ENCODE assay signal across 8 mouse cellular contexts in genomic region chr2:153458022-153458441, GRCm38 (mm10). TPM values are rescaled to one million over a fixed set of nuclear protein-coding genes. Genes with fewer than 3 reads are reported as not detected.
DNase-seq lines count a peak whose midpoint lies in the region; ATAC-seq and TF ChIP-seq lines count a peak whose summit lies in the region.

No protein-coding gene starts in this region.

- no peak overlapping the region for H3K4me2 ChIP-seq in intestine, embryonic 14.5 days (ENCODE audit: low read length)
- no peak overlapping the region for H3K4me2 ChIP-seq in midbrain, embryonic 15.5 days

- no peak for DNase-seq in layer of hippocampus, adult 2 months (ENCODE audit: low spot score in 2 of 2)
- DNase-seq in layer of hippocampus, adult 8-10 months (ENCODE audit: low spot score in 2 of 2) = no peak
- DNase-seq in heart, adult 18-20 months = peak; percentile 54 to 83
- DNase-seq in intestine, embryonic 14.5 days (ENCODE audit: low spot score) = no peak
- no peak for DNase-seq in frontal cortex, postnatal 36 days (ENCODE audit: low spot score in 2 of 2)
- DNase-seq in ovary, postnatal 14 days (ENCODE audit: low spot score) = no peak
- DNase-seq in thymus, adult 2 months = no peak

- peak overlapping the region; percentile 39; the same call in 1 of the 2 replicates for H3K27ac ChIP-seq in layer of hippocampus, adult 2 months
- peak overlapping the region; percentile 71; the same call in 1 of the 2 replicates for H3K27ac ChIP-seq in intestine, embryonic 14.5 days (ENCODE audit: low read depth)
- peak overlapping the region; percentile 61; the same call in 1 of the 2 replicates for H3K27ac ChIP-seq in midbrain, embryonic 15.5 days
- H3K27ac ChIP-seq in thymus, adult 2 months (ENCODE audit: control insufficient read depth, insufficient read depth, low read length) = no peak overlapping the region

- no peaks in the 10 kb centered on the region for H3K36me3 ChIP-seq in intestine, embryonic 14.5 days (ENCODE audit: control insufficient read depth, insufficient read depth, low read length)
- H3K36me3 ChIP-seq in midbrain, embryonic 15.5 days (replicated peaks) = peaks cover 3% of the 10 kb centered on the region; the same call in 1 of the 2 replicates
- no peaks in the 10 kb centered on the region for H3K36me3 ChIP-seq in thymus, adult 2 months (ENCODE audit: control insufficient read depth, insufficient read depth, low read length)

- H3K9me3 ChIP-seq in intestine, embryonic 14.5 days (ENCODE audit: control insufficient read depth, low read length) = no peaks in the 10 kb centered on the region
- H3K9me3 ChIP-seq in midbrain, embryonic 15.5 days = no peaks in the 10 kb centered on the region

- no peak for ATAC-seq in intestine, embryonic 14.5 days (replicated peaks; ENCODE audit: low FRiP score, low TSS enrichment, low read depth)
- ATAC-seq in midbrain, embryonic 15.5 days (replicated peaks) = no peak

- 35% methylated on average over 3 of the region's 3 CpGs for WGBS in intestine, embryonic 14.5 days
- 54% methylated on average over 3 of the region's 3 CpGs for WGBS in midbrain, embryonic 15.5 days
- WGBS in thymus, adult 2 months = 84% methylated on average over 3 of the region's 3 CpGs

- H3K4me3 ChIP-seq in layer of hippocampus, adult 2 months = no peak overlapping the region
- no peak overlapping the region for H3K4me3 ChIP-seq in intestine, embryonic 14.5 days (ENCODE audit: low read depth, low read length)
- H3K4me3 ChIP-seq in midbrain, embryonic 15.5 days = no peak overlapping the region
- H3K4me3 ChIP-seq in thymus, adult 2 months (ENCODE audit: control insufficient read depth, insufficient read depth, low read length) = no peak overlapping the region

- TF ChIP-seq POLR2A in thymus, adult 2 months (IDR thresholded peaks at IDR 0.05; ENCODE audit: control insufficient read depth, extremely low read depth, insufficient read depth, low read length, poor library complexity) = no peak

- TF ChIP-seq CTCF in layer of hippocampus, adult 2 months (conservative IDR thresholded peaks at IDR 0.05) = no peak
- TF ChIP-seq CTCF in thymus, adult 2 months (IDR thresholded peaks at IDR 0.05; ENCODE audit: borderline replicate concordance, control insufficient read depth, extremely low read depth, insufficient read depth, low read length, poor library complexity) = no peak

- no peak overlapping the region for H3K9ac ChIP-seq in intestine, embryonic 14.5 days (ENCODE audit: low read length)
- H3K9ac ChIP-seq in midbrain, embryonic 15.5 days = no peak overlapping the region

- no peaks in the 10 kb centered on the region for H3K27me3 ChIP-seq in intestine, embryonic 14.5 days (replicated peaks; ENCODE audit: control insufficient read depth, insufficient read depth, low read length)
- H3K27me3 ChIP-seq in midbrain, embryonic 15.5 days (replicated peaks) = no peaks in the 10 kb centered on the region
- H3K27me3 ChIP-seq in thymus, adult 2 months (ENCODE audit: control insufficient read depth, insufficient read depth, low read length) = no peaks in the 10 kb centered on the region

- H3K4me1 ChIP-seq in intestine, embryonic 14.5 days (replicated peaks; ENCODE audit: control insufficient read depth, insufficient read depth, low read length) = peaks cover 12% of the 10 kb centered on the region; the same call in 1 of the 2 replicates
- H3K4me1 ChIP-seq in midbrain, embryonic 15.5 days = peaks cover 15% of the 10 kb centered on the region; the same call in 1 of the 2 replicates
- no peaks in the 10 kb centered on the region for H3K4me1 ChIP-seq in thymus, adult 2 months (replicated peaks; ENCODE audit: control insufficient read depth, insufficient read depth, low read length)

RNA-seq across cellular contexts. Expression of gene 4930404H24Rik, which starts 34.6 kb away (rescaled TPM):
- not detected for total RNA-seq in layer of hippocampus, adult 2 months (2021)
- total RNA-seq in layer of hippocampus, adult 8-10 months (2022) = 1 to 10 TPM in 1 of 4 experiments, not detected in 3; 1.8 TPM
- total RNA-seq in heart, adult 18-20 months (2021) = not detected
- not detected in 2 replicates for polyA plus RNA-seq in intestine, embryonic 14.5 days (2014; fragmentation: Nextera tagmentation; extraction: Ambion mirVana)
- not detected in 2 replicates for polyA plus RNA-seq in midbrain, embryonic 15.5 days (2015; fragmentation: Nextera tagmentation; extraction: Ambion mirVana)
- polyA plus RNA-seq in thymus, adult 2 months (2012; rRNA removed) = not detected in 2 replicates

Comparison
In these comparisons a context has a peak if more than half of its experiments do, and no peak if none do; other contexts are left out.
1. DNase-seq: peak in heart, adult 18-20 months (2 of 2); none in layer of hippocampus, adult 2 months (0 of 2), layer of hippocampus, adult 8-10 months (0 of 2), intestine, embryonic 14.5 days (single experiment), frontal cortex, postnatal 36 days (0 of 2), ovary, postnatal 14 days (single experiment) and thymus, adult 2 months (single experiment).